Mouse (Mus musculus): Measurements from ENCODE around the gene Ccser1.

DNA sequence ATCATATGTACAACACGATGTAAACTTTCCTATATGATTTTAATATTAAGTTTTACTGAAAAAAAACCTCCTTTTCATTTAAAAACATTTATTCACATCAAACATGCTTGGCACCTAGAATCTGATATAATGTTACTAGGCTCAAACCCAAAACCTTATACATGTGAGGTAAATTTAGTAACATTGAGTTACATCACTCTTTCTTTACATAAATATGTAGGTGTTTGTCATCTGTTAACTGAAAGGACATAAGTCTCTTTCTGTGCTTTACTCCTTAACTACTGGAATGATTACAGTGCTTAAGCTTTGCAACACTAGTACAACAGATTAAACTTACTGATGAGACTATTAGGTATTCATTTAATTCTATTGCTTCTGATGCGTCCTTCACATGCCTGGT is 43.7 kb upstream of the Ccser1 start:
- no peak for TF ChIP-seq CTCF (IDR thresholded peaks at IDR 0.05; ENCODE audit: borderline replicate concordance, insufficient read depth, low read length)
- TF ChIP-seq POLR2A (IDR thresholded peaks at IDR 0.05; ENCODE audit: low read depth, low read length): no peak

Data from embryonic fibroblast, embryonic 13.5 days (primary cell).